Mouse (Mus musculus) layer of hippocampus, adult 2 months (tissue): Measurements from ENCODE around the gene Nts. TPM values are rescaled to one million over a fixed set of nuclear protein-coding genes. Genes with fewer than 3 reads are reported as not detected.
"Not testable (repeated sequence)": the region's sequence is repeated elsewhere in the genome, so short reads cannot be mapped to it uniquely, and the experiment has no call there.

Experiments used
- DNase-seq, 2 experiments: peaks; one replicate each; pipeline ENCODE4 v3.0.0; 2022; ENCODE audit warnings: low spot score in 2 of 2
- H3K27ac ChIP-seq: fragments of 200-600 bp; 2 replicates; pipeline ENCODE4 v1.8.1; 2022
- H3K4me3 ChIP-seq: fragments of 200-600 bp; 2 replicates; pipeline ENCODE4 v1.8.1; 2022; ENCODE audit warnings: mild to moderate bottlenecking
- CTCF ChIP-seq: fragments of 200-600 bp; conservative IDR thresholded peaks from 2 replicates; pipeline ENCODE4 v1.8.1; 2022; ENCODE audit warnings: antibody characterized with exemption, mild to moderate bottlenecking, moderate library complexity
- long read RNA-seq, 2 experiments: library from polyadenylated mRNA; stranded (forward); transcript quantifications; one replicate each; pipeline ENCODE4 v2.0.0; 2021; ENCODE audit warnings: borderline mapping rate in 2 of 2
- total RNA-seq, 2 experiments: library from RNA; stranded (reverse); gene quantifications; 2 replicates each; pipeline ENCODE4 v1.2.3; 2021

Gene Nts
- total RNA-seq, result 10 to 100 TPM in 1 of 2 experiments, 1 to 10 TPM in 1; 9.5 to 12.5 TPM
- long read RNA-seq, experiment 1, partial matches to known transcripts, result 0 of 3 reads
- long read RNA-seq, experiment 1, other reads (novel, unspliced or antisense), result 0 of 3 reads
- long read RNA-seq, experiment 2, transcript Nts-201 (4 exons, 1,248 nt), result major isoform, 5 of 5 reads
- long read RNA-seq, experiment 2, partial matches to known transcripts, result 0 of 5 reads
- long read RNA-seq, experiment 2, other reads (novel, unspliced or antisense), result 0 of 5 reads

DNA sequence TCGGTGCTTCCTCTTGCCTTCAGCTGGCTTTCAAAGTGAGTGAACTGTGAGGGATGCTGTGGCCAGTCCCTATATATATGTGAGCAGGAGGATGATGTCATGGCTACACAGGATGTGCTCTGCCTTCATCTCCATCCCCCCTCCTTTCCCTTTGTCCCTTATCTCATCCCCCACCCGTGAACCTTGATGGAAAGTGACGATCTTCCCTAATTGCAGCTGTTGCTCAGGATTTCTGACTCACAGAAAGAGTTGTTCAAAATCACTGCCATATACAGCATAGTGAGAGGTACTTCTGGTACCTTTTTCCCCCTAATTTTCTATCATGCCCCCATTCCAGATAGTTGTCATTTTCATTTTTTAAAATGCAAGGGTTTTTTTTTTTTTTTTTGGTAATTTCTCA is at the start of gene Nts:
Nts (minus strand) TSS at position 101 of the 400 bp plus-strand sequence.
- Histone ChIP-seq H3K27ac (no peak within 1 kb of the TSS), H3K4me3 (no peak within 1 kb of the TSS; the same call in 1 of the 2 replicates)
- no peak for DNase-seq
- no peak for TF ChIP-seq CTCF

DNA sequence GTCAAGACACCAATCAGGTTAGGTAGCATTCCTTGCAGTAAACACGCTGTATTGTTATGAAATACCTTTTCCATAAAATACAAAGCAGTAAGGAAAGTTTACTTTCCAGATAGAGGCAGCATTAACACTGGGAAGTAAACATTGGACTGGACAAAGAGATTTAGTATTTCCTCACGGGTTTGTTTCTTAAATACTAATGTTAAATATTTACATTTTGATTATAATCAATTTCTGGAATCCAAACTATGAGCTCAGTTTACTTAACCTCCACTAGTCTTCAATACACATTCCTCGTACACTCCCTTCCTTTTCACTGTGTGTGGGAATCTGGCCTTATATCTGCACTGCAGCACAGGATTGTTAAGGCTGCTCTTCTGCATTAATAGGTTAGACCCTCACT is 37.6 kb upstream of the Nts start:
- no peak for TF ChIP-seq CTCF
- Histone ChIP-seq H3K4me3 (no peak overlapping the region), H3K27ac (no peak overlapping the region)
- no peak for DNase-seq

DNA sequence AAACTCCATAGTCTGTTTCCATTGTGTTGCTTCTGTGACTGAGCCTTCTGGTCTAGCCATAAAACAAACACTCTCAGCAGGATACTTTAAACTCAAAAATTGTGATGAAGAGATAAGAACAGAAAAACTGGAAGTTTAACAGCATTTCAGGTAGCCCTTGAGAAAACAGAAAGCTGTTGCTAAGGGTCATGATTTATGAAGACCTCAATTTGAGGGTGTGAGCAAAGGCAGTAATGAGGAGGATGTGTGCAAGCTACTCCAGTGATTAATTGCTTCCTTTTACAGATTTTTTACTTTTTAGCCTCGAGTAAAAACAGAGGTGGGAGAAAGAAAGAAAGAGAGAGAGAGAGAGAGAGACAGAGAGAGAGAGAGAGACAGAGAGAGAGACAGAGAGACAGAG is 23.9 kb upstream of the Nts start:
- no peak for TF ChIP-seq CTCF
- Histone ChIP-seq H3K4me3 (no peak overlapping the region), H3K27ac (no peak overlapping the region)
- DNase-seq, result no peak

DNA sequence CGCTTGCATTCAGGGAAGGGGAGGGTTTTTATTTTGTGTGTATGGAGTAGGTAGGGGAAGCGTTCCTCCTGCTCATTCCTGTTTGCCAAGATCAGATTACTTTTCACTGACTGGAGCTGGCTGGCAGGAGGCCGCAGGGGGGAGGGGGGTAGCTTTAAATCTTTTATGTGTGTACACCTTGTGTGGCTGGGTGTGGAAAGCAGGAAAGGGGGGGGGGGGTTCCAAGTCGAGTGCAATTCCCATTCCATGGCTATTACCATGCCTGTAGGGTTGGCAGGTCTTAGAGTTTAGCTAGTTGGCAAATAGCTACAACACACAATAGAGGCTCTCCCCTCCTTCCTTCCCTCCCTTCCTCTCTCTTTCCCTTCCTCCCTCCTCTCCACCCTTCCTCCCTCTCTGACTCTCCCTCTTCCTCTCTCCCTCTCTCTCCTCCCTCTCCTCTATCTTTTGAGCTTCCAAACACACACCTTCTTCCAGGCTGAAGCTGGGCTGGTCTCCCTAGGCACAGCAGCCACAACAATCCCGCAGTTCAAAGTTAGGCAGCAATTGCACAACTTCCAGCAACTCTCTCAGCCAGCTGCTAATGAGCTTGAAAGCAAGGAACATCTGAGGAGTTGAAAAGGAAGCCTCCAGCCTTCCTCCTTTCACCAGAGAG is 21.6 kb upstream of the Nts start, which contains the start of gene Rassf9:
Rassf9 (plus strand) TSS at position 416 of the 655 bp plus-strand sequence.
- TF ChIP-seq CTCF, result no peak
- no peak for DNase-seq
- H3K4me3 ChIP-seq, result peak within 1 kb of the TSS; percentile 34; the same call in 1 of the 2 replicates
- peak within 1 kb of the TSS; percentile 53; the same call in 1 of the 2 replicates for H3K27ac ChIP-seq

DNA sequence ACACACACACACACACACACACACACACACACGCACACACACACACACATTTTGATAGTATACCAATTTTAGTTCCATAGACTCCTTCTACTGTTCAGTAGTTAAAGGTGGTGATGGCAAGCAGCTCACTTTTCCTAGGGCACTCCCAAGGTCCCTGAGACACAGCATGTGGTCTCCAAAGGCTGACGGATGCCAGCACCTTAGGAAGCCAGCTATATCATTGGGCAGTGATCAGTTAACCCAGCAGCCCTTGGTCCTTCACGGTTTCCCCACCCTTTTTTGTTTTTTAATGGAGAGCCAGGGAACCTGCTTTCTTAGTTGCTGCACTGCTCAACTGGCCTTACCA is 21.1 kb upstream of the Nts start:
- TF ChIP-seq CTCF, result no peak
- Histone ChIP-seq H3K4me3 (no peak overlapping the region; the same call in 1 of the 2 replicates), H3K27ac (no peak overlapping the region)
- DNase-seq, result no peak

GRCm38 (mm10) chr10:102507386-102507785 is 17.1 kb upstream of the Nts start:
- H3K4me3 ChIP-seq, result no peak overlapping the region
- TF ChIP-seq CTCF, result no peak
- no peak overlapping the region for H3K27ac ChIP-seq
- DNase-seq, result no peak

GRCm38 (mm10) chr10:102498754-102499153 is 8.5 kb upstream of the Nts start:
- no peak overlapping the region for H3K27ac ChIP-seq
- TF ChIP-seq CTCF, result peak; percentile 90
- no peak overlapping the region for H3K4me3 ChIP-seq
- peak in 1 of 2 experiments; percentile 25 for DNase-seq

- H3K4me3 ChIP-seq, result no peak overlapping the region
- DNase-seq, result peak; percentile 46 to 70
- no peak overlapping the region for H3K27ac ChIP-seq
- peak; percentile 94 for TF ChIP-seq CTCF
These were observed 1.5 kb upstream of the Nts start for GRCm38 (mm10) chr10:102491792-102492191.

- TF ChIP-seq CTCF, result no peak
- Histone ChIP-seq H3K27ac (no peak overlapping the region), H3K4me3 (no peak overlapping the region)
- DNase-seq, result no peak
These were observed 20.9 kb downstream of the Nts start for GRCm38 (mm10) chr10:102469412-102469811.

GRCm38 (mm10) chr10:102451756-102452155 is 38.5 kb downstream of the Nts start:
- no peak overlapping the region for H3K27ac ChIP-seq
- TF ChIP-seq CTCF, result peak; percentile 88
- DNase-seq, result peak in 1 of 2 experiments; percentile 14
- H3K4me3 ChIP-seq, result no peak overlapping the region

DNA sequence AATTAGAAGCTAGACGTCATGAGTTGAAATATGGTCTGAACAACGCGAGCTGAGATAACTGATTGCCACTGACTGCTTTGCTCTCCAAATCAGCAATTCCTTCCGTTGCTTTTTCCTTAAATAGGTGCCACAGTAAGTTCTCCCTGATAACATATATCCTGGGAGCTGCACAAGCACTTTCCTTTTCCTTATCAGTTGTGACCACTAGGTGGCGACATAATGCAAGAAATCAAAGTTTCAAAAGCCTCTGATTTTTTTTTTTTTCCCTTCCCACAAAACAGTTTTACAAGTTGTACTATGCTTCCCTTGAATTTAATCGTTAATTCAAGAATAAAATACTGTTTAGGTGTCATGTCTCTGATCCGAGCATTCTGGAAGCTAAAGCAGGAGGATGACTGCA is 40.8 kb downstream of the Nts start:
- H3K27ac ChIP-seq, result no peak overlapping the region
- no peak overlapping the region for H3K4me3 ChIP-seq
- TF ChIP-seq CTCF, result peak; percentile 92
- DNase-seq, result peak; percentile 42 to 61

DNA sequence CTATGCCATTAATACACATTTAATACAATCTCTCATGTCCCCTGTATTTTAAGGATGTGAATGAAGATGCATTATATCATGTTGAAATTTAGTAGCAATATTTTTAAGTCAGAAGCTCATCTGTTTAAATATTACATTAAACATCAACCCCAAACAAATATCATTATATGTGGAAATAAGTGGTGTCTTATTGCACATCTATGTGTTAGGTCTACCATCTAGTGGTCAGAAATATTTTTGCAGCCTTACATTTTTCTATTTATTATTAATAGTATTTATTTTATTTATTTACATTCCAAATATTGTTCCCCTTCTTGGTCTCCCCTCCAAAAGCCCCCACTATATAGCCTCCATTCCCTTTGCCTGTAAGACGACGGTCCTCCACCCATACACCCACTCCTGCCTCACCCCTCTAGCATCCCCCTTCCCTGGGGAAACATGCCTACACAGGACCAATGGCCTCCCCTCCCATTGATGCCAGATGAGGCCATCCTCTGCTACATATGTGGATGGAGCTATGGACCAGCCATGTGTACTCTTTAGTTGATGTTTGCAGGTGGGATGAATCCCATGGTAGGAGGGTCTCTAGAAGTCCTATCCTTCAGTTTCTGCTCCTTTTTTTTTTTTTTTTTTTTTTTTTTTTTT is 45.3 kb downstream of the Nts start:
- no peak for DNase-seq
- peak; percentile 81 for TF ChIP-seq CTCF
- Histone ChIP-seq H3K4me3 (no peak overlapping the region), H3K27ac (no peak overlapping the region)

DNA sequence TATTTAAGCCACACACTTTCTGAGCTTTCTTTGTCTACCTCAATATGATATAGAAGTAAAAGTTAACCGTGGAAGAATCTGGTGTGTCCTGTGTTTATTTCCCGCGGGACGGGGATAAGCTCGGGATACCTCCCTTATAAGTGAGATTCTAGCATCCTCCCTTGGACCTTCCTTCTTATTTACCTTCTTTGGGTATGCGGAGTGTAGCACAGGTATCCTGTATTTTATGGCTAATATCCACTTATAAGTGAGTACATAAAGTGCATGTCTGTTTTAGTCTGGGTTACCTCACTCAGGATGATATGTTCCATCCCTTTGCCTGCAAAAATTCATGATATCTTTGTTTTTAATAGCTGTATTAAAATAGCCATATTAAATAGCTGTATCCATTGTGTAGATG is 54.8 kb downstream of the Nts start:
- H3K27ac ChIP-seq, DNase-seq, H3K4me3 ChIP-seq: not testable (repeated sequence)
- TF ChIP-seq CTCF, result peak; percentile 27; the same call in 1 of the 2 replicates
